Mouse (Mus musculus) embryonic fibroblast, embryonic 13.5 days (primary cell): ENCODE measurements around the gene Trhr2.

ENCODE experiments used
- CTCF ChIP-seq: IDR thresholded peaks from 2 replicates; pipeline ENCODE4 v1.5.1; 2011; ENCODE audit warnings: mild to moderate bottlenecking, control low read depth, low read length, moderate library complexity, borderline replicate concordance; ENCODE audit not compliant: insufficient read depth
- POLR2A ChIP-seq: IDR thresholded peaks from 2 replicates; pipeline ENCODE4 v1.6.1; 2011; ENCODE audit warnings: low read depth, mild to moderate bottlenecking, control low read depth, low read length, moderate library complexity

- TF ChIP-seq POLR2A (no peak), CTCF (no peak)
These were observed 24.8 kb downstream of the Trhr2 start for GRCm38 (mm10) chr8:122335638-122336250.
